Mouse (Mus musculus) lung, embryonic 15.5 days (tissue): ENCODE measurements around the gene Wt1. TPM values are rescaled to one million over a fixed set of nuclear protein-coding genes. Genes with fewer than 3 reads are reported as not detected.

Experiments
- ATAC-seq: fragments of 200-750 bp; cut with Nextera tagmentation; 2 replicates; pipeline ENCODE4 v1.8.0; 2017; ENCODE audit warnings: moderate number of reproducible peaks, borderline replicate concordance; ENCODE audit not compliant: low FRiP score, low TSS enrichment; ENCODE audit errors: extremely low read depth
- H3K27ac ChIP-seq: fragments of 300-500 bp; sonication (generic); 2 replicates; pipeline ENCODE4 v1.5.1; 2015; ENCODE audit warnings: moderate library complexity, mild to moderate bottlenecking, inconsistent platforms
- H3K27me3 ChIP-seq: fragments of 300-500 bp; sonication (generic); 2 replicates; pipeline ENCODE4 v1.6.1; 2015; ENCODE audit warnings: inconsistent platforms
- H3K36me3 ChIP-seq: fragments of 300-500 bp; sonication (generic); 2 replicates; pipeline ENCODE4 v1.6.1; 2015; ENCODE audit warnings: inconsistent platforms
- H3K4me1 ChIP-seq: fragments of 300-500 bp; sonication (generic); 2 replicates; pipeline ENCODE4 v1.6.1; 2015; ENCODE audit warnings: inconsistent platforms
- H3K4me2 ChIP-seq: fragments of 300-500 bp; sonication (generic); 2 replicates; pipeline ENCODE4 v1.6.1; 2015; ENCODE audit warnings: inconsistent platforms, mild to moderate bottlenecking, moderate library complexity
- H3K4me3 ChIP-seq: fragments of 300-500 bp; sonication (generic); 2 replicates; pipeline ENCODE4 v1.5.1; 2015; ENCODE audit warnings: mild to moderate bottlenecking, inconsistent platforms
- H3K9ac ChIP-seq: fragments of 300-500 bp; sonication (generic); 2 replicates; pipeline ENCODE4 v1.6.1; 2015; ENCODE audit warnings: inconsistent platforms
- H3K9me3 ChIP-seq: fragments of 300-500 bp; sonication (generic); 2 replicates; pipeline ENCODE4 v1.6.1; 2016; ENCODE audit warnings: inconsistent platforms
- WGBS: fragments of 180-500 bp; shearing (Covaris S2); methylation state at CpG from one replicate; pipeline ENCODE4 v1.1.7; 2015; 5-methylcytosine and 5-hydroxymethylcytosine counted together
- polyA plus RNA-seq: library from polyadenylated mRNA; unstranded; fragments of >200 nt; fragmentation: Nextera tagmentation; extraction: Ambion mirVana; gene quantifications from 2 replicates; pipeline ENCODE4 v1.2.1, GENCODE M21; 2015

The Wt1 gene
- polyA plus RNA-seq, 1 experiment from 2014 or later: 7.9 TPM

DNA sequence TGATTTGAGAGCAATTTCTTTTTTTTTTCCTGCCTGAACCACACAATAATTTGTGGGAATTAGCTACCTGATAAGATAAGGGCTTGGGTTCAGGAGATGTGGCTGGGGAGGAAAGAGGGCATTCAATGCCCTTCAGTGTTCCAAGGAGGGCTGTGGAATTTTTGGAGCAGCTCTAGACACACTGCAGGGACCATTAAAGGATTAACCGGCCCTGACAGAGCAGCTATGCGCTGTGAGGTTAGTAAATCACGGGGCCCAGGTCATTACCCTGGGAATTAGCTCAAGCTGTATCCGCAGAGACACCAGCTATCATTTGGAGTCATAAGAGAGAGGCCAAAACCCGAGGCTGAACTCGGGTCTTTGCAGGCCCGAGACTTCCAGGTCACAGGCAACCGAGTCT lies 73.8 kb downstream of the Wt1 start:
- Histone ChIP-seq H3K9me3 (no peaks in the 10 kb centered on the region), H3K4me3 (no peak overlapping the region), H3K9ac (no peak overlapping the region), H3K36me3 (no peaks in the 10 kb centered on the region), H3K27me3 (no peaks in the 10 kb centered on the region; the same call in 1 of the 2 replicates), H3K4me1 (no peaks in the 10 kb centered on the region), H3K27ac (no peak overlapping the region), H3K4me2 (no peak overlapping the region)
- WGBS: 40% methylated on average over 8 of the region's 8 CpGs
- no peak for ATAC-seq

DNA sequence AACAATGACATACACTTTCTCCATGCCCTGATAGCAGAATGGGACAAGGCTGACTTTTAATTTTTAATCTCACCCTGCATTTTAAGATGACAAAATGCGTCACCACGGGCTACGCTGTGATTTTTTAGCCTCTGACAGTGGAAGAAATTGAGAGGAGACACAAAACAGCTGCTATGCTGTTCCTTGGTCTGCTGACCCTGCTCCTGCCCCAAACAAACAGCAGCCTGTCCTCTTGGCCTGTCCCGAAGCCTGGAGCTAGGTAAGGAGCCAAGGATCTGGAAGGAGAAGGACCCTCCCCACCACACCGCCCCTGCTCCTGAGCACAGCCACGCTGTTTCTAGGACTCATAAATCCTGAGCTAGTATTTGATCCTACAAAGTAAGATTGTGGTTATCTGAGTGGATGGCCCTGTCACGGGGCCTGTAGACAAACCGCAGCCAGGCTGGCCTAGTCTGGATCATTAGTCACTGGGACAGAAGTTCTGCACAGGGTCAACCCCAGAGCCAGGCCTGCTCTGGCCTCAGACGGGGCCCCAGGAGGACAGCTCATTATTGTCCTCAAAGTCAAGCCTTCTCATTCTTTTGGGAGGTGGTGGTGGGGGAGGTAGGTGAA lies 80.3 kb downstream of the Wt1 start:
- Histone ChIP-seq H3K27me3 (no peaks in the 10 kb centered on the region; the same call in 1 of the 2 replicates), H3K4me3 (no peak overlapping the region), H3K4me1 (no peaks in the 10 kb centered on the region), H3K9me3 (no peaks in the 10 kb centered on the region), H3K4me2 (no peak overlapping the region), H3K9ac (no peak overlapping the region), H3K27ac (no peak overlapping the region), H3K36me3 (no peaks in the 10 kb centered on the region)
- ATAC-seq: peak; percentile 67
- WGBS: 36% methylated on average over 9 of the region's 9 CpGs

DNA sequence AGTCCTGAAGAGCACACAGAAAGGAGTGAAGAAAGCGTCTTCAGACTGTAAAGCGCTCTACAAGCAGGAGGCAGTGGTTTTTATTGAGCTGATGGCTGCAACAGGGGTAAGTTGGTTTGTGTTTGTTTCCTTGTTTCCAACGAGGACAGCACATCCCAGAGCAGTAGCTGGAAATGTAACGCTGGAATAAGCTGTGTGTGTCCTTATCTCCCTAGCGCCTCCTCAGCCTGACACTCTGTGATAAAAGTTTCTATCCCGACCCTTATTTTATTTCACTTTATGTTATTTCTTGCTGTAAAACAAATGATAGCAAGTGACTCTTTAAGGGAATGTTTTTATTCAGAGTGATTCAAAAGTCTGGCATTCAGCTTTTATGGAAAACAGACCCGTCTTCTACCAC lies 86.5 kb downstream of the Wt1 start:
- Histone ChIP-seq H3K27ac (no peak overlapping the region), H3K4me2 (no peak overlapping the region), H3K27me3 (no peaks in the 10 kb centered on the region), H3K4me1 (no peaks in the 10 kb centered on the region), H3K9me3 (no peaks in the 10 kb centered on the region), H3K36me3 (no peaks in the 10 kb centered on the region), H3K4me3 (no peak overlapping the region), H3K9ac (no peak overlapping the region)
- 51% methylated on average over 7 of the region's 7 CpGs for WGBS
- no peak for ATAC-seq

DNA sequence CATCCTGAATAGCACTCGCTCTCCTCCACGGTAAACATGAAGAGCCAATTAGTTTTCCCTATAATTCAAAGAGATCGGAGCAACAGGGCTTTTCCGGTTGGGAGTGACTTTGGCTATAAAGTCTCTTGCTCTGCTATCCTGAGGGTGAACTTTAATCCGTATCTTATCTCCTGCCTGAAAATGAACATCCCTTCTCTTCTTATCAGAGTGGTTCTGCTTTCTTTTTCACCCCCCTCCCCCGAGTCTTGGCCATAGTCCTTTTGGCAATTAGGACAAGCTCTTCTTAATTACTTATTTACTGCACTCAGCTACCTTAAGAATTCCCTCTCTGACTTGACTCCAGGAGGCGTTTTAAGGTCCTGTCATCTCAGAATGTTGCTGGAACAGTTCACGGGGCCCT lies 89.6 kb downstream of the Wt1 start:
- H3K4me1 ChIP-seq: no peaks in the 10 kb centered on the region
- H3K27me3 ChIP-seq: no peaks in the 10 kb centered on the region
- no peaks in the 10 kb centered on the region for H3K9me3 ChIP-seq
- no peak overlapping the region for H3K27ac ChIP-seq
- H3K36me3 ChIP-seq: no peaks in the 10 kb centered on the region
- H3K4me3 ChIP-seq: no peak overlapping the region
- no peak overlapping the region for H3K4me2 ChIP-seq
- H3K9ac ChIP-seq: no peak overlapping the region
- WGBS: 31% methylated on average over 8 of the region's 8 CpGs
- no peak for ATAC-seq

DNA sequence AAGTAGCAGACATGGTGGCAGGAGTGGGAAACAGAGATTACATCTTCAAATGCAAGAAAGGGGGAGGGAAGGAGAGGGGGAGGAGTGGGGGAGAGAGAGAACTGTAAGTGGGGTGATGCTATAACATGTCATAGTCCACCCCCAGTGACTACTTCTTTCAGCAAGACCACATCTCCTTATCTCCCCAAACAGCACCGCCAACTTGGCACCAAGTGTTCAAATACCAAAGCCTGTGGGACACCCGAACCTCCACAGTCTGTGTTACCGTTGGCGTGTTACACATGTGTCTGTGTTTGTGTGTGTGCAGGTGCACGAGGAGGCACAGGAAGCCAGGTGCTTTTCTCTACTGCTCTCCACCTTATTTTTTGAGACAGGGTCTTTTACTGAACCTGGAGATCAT lies 92.9 kb downstream of the Wt1 start:
- no peak overlapping the region for H3K9ac ChIP-seq
- H3K36me3 ChIP-seq: no peaks in the 10 kb centered on the region
- no peak overlapping the region for H3K27ac ChIP-seq
- no peaks in the 10 kb centered on the region for H3K9me3 ChIP-seq
- H3K27me3 ChIP-seq: no peaks in the 10 kb centered on the region
- peaks cover 2% of the 10 kb centered on the region; the same call in 1 of the 2 replicates for H3K4me1 ChIP-seq
- H3K4me3 ChIP-seq: no peak overlapping the region
- 73% methylated on average over 5 of the region's 5 CpGs for WGBS
- no peak for ATAC-seq
- H3K4me2 ChIP-seq: no peak overlapping the region

DNA sequence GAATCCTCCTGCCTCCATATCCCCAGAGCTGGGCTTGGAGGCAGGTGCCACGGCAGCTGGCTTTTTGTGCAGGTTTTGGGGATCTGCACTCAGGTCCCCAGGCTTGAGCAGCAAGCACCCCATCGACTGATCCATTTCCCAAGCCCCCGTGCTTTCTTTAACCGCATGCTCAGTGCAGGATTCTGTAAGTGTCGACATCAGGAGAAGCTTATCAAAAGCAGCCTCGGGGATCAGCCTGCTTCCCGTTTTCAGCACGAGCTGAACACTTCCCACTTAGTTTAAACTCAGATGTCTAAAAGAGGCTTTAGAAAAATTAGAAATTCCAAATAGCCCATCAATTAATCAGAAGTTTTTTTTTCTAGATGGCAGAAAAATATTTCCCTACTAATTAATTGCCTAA lies 93.3 kb downstream of the Wt1 start:
- ATAC-seq: no peak

DNA sequence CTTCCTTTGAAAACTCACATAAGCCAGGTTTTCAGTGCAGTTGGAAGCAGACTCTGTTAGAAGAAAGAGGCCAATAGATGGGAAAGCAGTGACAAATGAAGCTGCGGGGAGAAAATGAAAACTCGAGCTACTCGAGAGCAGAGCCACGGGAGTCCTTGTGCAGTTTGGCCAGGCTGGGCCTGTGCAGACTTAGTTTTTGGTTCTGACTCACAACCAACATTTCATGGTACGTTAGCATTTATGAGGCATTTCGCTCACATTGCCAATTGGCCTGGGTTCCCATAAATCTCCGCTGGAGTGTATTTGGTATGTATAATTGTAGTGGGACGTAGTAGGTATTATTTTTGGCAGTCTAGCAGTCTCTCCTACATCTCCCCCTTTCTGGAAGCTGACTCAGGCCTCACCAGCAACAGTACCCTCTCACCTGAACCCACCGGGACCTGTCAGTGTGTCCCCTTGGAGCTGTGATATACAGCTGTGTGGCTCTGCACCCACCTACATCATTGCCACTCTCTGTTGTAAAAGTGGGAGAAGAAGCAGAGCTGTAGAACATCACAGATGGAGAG lies 94.5 kb downstream of the Wt1 start:
- H3K9me3 ChIP-seq: no peaks in the 10 kb centered on the region
- no peak overlapping the region for H3K9ac ChIP-seq
- ATAC-seq: no peak
- 0 out of 2 replicates have a peak, but pooled peaks cover 4% of the 10 kb centered on the region for H3K27me3 ChIP-seq
- WGBS: 66% methylated on average over 9 of the region's 9 CpGs
- no peak overlapping the region for H3K4me2 ChIP-seq
- H3K27ac ChIP-seq: no peak overlapping the region
- no peaks in the 10 kb centered on the region for H3K36me3 ChIP-seq
- no peak overlapping the region for H3K4me3 ChIP-seq
- peaks cover 9% of the 10 kb centered on the region; the same call in 1 of the 2 replicates for H3K4me1 ChIP-seq

More for the DNA sequence above, 93.3 kb downstream of the Wt1 start:
- peaks cover 6% of the 10 kb centered on the region; the same call in 1 of the 2 replicates for H3K4me1 ChIP-seq
- no peak overlapping the region for H3K9ac ChIP-seq
- no peak overlapping the region for H3K4me3 ChIP-seq
- H3K9me3 ChIP-seq: no peaks in the 10 kb centered on the region
- H3K27me3 ChIP-seq: no peaks in the 10 kb centered on the region
- no peaks in the 10 kb centered on the region for H3K36me3 ChIP-seq
- H3K4me2 ChIP-seq: no peak overlapping the region
- H3K27ac ChIP-seq: no peak overlapping the region
- 40% methylated on average over 8 of the region's 8 CpGs for WGBS

Other genes starting within 250 kb of the Wt1 start
- 263 and 277 TPM in 2 replicates for gene Eif3m, start 109.4 kb upstream of the Wt1 start, polyA plus RNA-seq
- gene Gm11060, start 34.5 kb upstream of the Wt1 start, polyA plus RNA-seq: not detected in 2 replicates
- 0.16 and 0.40 TPM in 2 replicates for gene Them7, start 97.8 kb downstream of the Wt1 start, polyA plus RNA-seq